In genomic region chr1:153048147-153048878, GRCm38 (mm10) we compare ENCODE assay signal across 10 mouse cellular contexts.
DNase-seq lines count a peak whose midpoint lies in the region; ATAC-seq and TF ChIP-seq lines count a peak whose summit lies in the region.
"Had no signal": no experiment of that assay in that cellular context is flagged by ENCODE, and none has a peak within 500 bp of the region (broad histone marks: within the 10 kb centered on the region; RNA-seq: fewer than 3 reads in every experiment).

No protein-coding gene starts in this region.

- intact Hi-C loops in left cerebral cortex, postnatal 4 days (cut with DNase I), result no loop called here

- H3K27me3 ChIP-seq in heart, embryonic 15.5 days, result 0 out of 2 replicates have a peak, but pooled peaks cover 7% of the 10 kb centered on the region
- no peaks in the 10 kb centered on the region for H3K27me3 ChIP-seq in midbrain, postnatal 0 days (ENCODE audit: insufficient read depth, low read length)
- H3K27me3 ChIP-seq: limb, embryonic 15.5 days had no signal

- peak; percentile 59; the same call in 1 of the 2 replicates for ATAC-seq in heart, embryonic 15.5 days (replicated peaks; ENCODE audit: insufficient number of reproducible peaks, insufficient read depth, low FRiP score, low read depth)
- peak; percentile 62; the same call in 1 of the 2 replicates for ATAC-seq in midbrain, postnatal 0 days (ENCODE audit: low FRiP score)

- no peaks in the 10 kb centered on the region for H3K36me3 ChIP-seq in heart, embryonic 15.5 days
- H3K36me3 ChIP-seq in midbrain, postnatal 0 days (ENCODE audit: insufficient read depth, low read length), result no peaks in the 10 kb centered on the region
- H3K36me3 ChIP-seq: G1E; limb, embryonic 15.5 days had no signal

- H3K9me3 ChIP-seq in heart, embryonic 15.5 days (replicated peaks), result no peaks in the 10 kb centered on the region
- H3K9me3 ChIP-seq in midbrain, postnatal 0 days (ENCODE audit: low read length), result no peaks in the 10 kb centered on the region
- H3K9me3 ChIP-seq: G1E; limb, embryonic 15.5 days had no signal

- peaks cover 10% of the 10 kb centered on the region for H3K4me1 ChIP-seq in heart, embryonic 15.5 days (replicated peaks)
- H3K4me1 ChIP-seq in midbrain, postnatal 0 days (ENCODE audit: insufficient read depth, low read length), result 0 out of 2 replicates have a peak, but pooled peaks cover 2% of the 10 kb centered on the region

- DNase-seq in left cerebral cortex, postnatal 4 days, result peak; percentile 43
- DNase-seq in left cerebral cortex, adult 9 months (ENCODE audit: low spot score in 2 of 2), result no peak
- DNase-seq in embryo, embryonic 9.5 days (ENCODE audit: extremely low spot score), result peak; percentile 79
- DNase-seq in kidney, postnatal 36 days, result peak; percentile 63 to 65
- peak; percentile 42 for DNase-seq in midbrain, postnatal 0 days (ENCODE audit: low spot score)
- no peak for DNase-seq in thymus, postnatal 10 days (ENCODE audit: low spot score in 2 of 2)
- no peak for DNase-seq in frontal cortex, postnatal 36 days (ENCODE audit: low spot score in 2 of 2)

- no peak overlapping the region for H3K27ac ChIP-seq in heart, embryonic 15.5 days
- H3K27ac ChIP-seq in midbrain, postnatal 0 days (ENCODE audit: low read depth, low read length), result no peak overlapping the region; the same call in 1 of the 2 replicates
- H3K27ac ChIP-seq: limb, embryonic 15.5 days had no signal

- no peak overlapping the region for H3K9ac ChIP-seq in heart, embryonic 15.5 days
- H3K9ac ChIP-seq in midbrain, postnatal 0 days (replicated peaks; ENCODE audit: low read length, poor library complexity, severe bottlenecking), result no peak overlapping the region
- H3K9ac ChIP-seq: limb, embryonic 15.5 days had no signal

- WGBS in heart, embryonic 15.5 days, result 37% methylated on average over 14 of the region's 14 CpGs
- 30% methylated on average over 14 of the region's 14 CpGs for WGBS in midbrain, postnatal 0 days

- H3K4me3 ChIP-seq in heart, embryonic 15.5 days, result no peak overlapping the region
- no peak overlapping the region for H3K4me3 ChIP-seq in midbrain, postnatal 0 days (ENCODE audit: low read depth, low read length)
- H3K4me3 ChIP-seq: limb, embryonic 15.5 days had no signal

- peak; percentile 62 for TF ChIP-seq CTCF in midbrain, postnatal 0 days (IDR thresholded peaks at IDR 0.05)

- no peak overlapping the region for H3K4me2 ChIP-seq in heart, embryonic 15.5 days
- H3K4me2 ChIP-seq in midbrain, postnatal 0 days (ENCODE audit: low read depth, low read length, poor library complexity, severe bottlenecking), result no peak overlapping the region
- H3K4me2 ChIP-seq: limb, embryonic 15.5 days had no signal

Comparison
In these comparisons a context has a peak if more than half of its experiments do, and no peak if none do; other contexts are left out.
1. DNase-seq: peak in left cerebral cortex, postnatal 4 days (single experiment), embryo, embryonic 9.5 days (single experiment), kidney, postnatal 36 days (2 of 2) and midbrain, postnatal 0 days (single experiment); none in left cerebral cortex, adult 9 months (0 of 2), thymus, postnatal 10 days (0 of 2) and frontal cortex, postnatal 36 days (0 of 2).